Mouse (Mus musculus) megakaryocyte-erythroid progenitor cell, adult 5-6 weeks (primary cell): ENCODE data around the gene Abcc12. TPM values are rescaled to one million over a fixed set of nuclear protein-coding genes. Genes with fewer than 3 reads are reported as not detected.

Source experiments
- ATAC-seq: replicated peaks from 2 replicates; pipeline ENCODE4 v1.8.0; 2016; ENCODE audit warnings: mild to moderate bottlenecking, inconsistent platforms; ENCODE audit not compliant: severe bottlenecking, poor library complexity, low FRiP score, low TSS enrichment
- total RNA-seq, 2 experiments: library from RNA; stranded (forward) in 1 of 2; stranded (reverse) in 1 of 2; fragments of 200-1000, 215-1000 nt in 1 of 2; fragments of >200 nt in 1 of 2; fragmentation: Nextera tagmentation in 1 of 2; gene quantifications; 2 replicates each; pipeline ENCODE4 v1.2.3; 2014 to 2017

The Abcc12 gene
- total RNA-seq, 2 experiments from 2014 or later: not detected

- peak; percentile 88 for ATAC-seq
Observed at GRCm38 (mm10) chr8:86585118-86585517, 4.6 kb upstream of the Abcc12 start.

GRCm38 (mm10) chr8:86581921-86582331 is 1.4 kb upstream of the Abcc12 start:
- no peak for ATAC-seq

GRCm38 (mm10) chr8:86578693-86579092 is 1.8 kb downstream of the Abcc12 start:
- ATAC-seq: no peak

- no peak for ATAC-seq
Observed at GRCm38 (mm10) chr8:86578076-86578475, 2.4 kb downstream of the Abcc12 start.

GRCm38 (mm10) chr8:86577547-86577946 is 2.9 kb downstream of the Abcc12 start:
- no peak for ATAC-seq

GRCm38 (mm10) chr8:86563674-86564073 is 16.8 kb downstream of the Abcc12 start:
- ATAC-seq: no peak

GRCm38 (mm10) chr8:86561737-86562136 is 18.7 kb downstream of the Abcc12 start:
- ATAC-seq: no peak

GRCm38 (mm10) chr8:86560688-86561065 is 19.8 kb downstream of the Abcc12 start:
- ATAC-seq: no peak

- ATAC-seq: no peak
Observed at GRCm38 (mm10) chr8:86559947-86560687, 20.4 kb downstream of the Abcc12 start.

GRCm38 (mm10) chr8:86557186-86558045 is 23.1 kb downstream of the Abcc12 start:
- no peak for ATAC-seq

- no peak for ATAC-seq
Observed at GRCm38 (mm10) chr8:86555564-86555963, 24.9 kb downstream of the Abcc12 start.

- no peak for ATAC-seq
Observed at GRCm38 (mm10) chr8:86554220-86554891, 26.1 kb downstream of the Abcc12 start.

GRCm38 (mm10) chr8:86550516-86550915 is 30.0 kb downstream of the Abcc12 start:
- no peak for ATAC-seq

GRCm38 (mm10) chr8:86546001-86546400 is 34.5 kb downstream of the Abcc12 start:
- ATAC-seq: no peak

GRCm38 (mm10) chr8:86540906-86541305 is 39.6 kb downstream of the Abcc12 start:
- ATAC-seq: no peak

- ATAC-seq: no peak
Observed at GRCm38 (mm10) chr8:86540376-86540775, 40.1 kb downstream of the Abcc12 start.

- 0 out of 2 replicates have a peak, but pooled peaks have one; percentile 6 for ATAC-seq
Observed at GRCm38 (mm10) chr8:86536663-86536987, 43.9 kb downstream of the Abcc12 start.

GRCm38 (mm10) chr8:86535791-86536662 is 44.5 kb downstream of the Abcc12 start:
- 0 out of 2 replicates have a peak, but pooled peaks have one; percentile 40 for ATAC-seq

GRCm38 (mm10) chr8:86535068-86535560 is 45.4 kb downstream of the Abcc12 start:
- no peak for ATAC-seq
